Mouse (Mus musculus) bone marrow, adult 2 months (tissue): ENCODE measurements around the gene Speer4d. TPM values are rescaled to one million over a fixed set of nuclear protein-coding genes. Genes with fewer than 3 reads are reported as not detected.
"Not testable (repeated sequence)": the region's sequence is repeated elsewhere in the genome, so short reads cannot be mapped to it uniquely, and the experiment has no call there.

Experiments used
- H3K27ac ChIP-seq: fragments of 200-500 bp; 2 replicates; pipeline ENCODE4 v1.5.1; 2012; ENCODE audit warnings: low read depth, mild to moderate bottlenecking, control low read depth, inconsistent platforms, low read length; ENCODE audit not compliant: control insufficient read depth, poor library complexity, insufficient read depth
- H3K4me1 ChIP-seq: fragments of 200-500 bp; 2 replicates; pipeline ENCODE4 v1.6.1; 2011; ENCODE audit warnings: low read length; ENCODE audit not compliant: control insufficient read depth, insufficient read depth
- H3K4me3 ChIP-seq: fragments of 200-500 bp; replicated peaks from 2 replicates; pipeline ENCODE3; 2011; ENCODE audit warnings: mild to moderate bottlenecking, low read depth, low read length, control low read depth; ENCODE audit not compliant: control insufficient read depth
- WGBS: fragments of 180-500 bp; shearing (Covaris S2); methylation state at CpG from one replicate; pipeline ENCODE4 v1.1.7; 2018; 5-methylcytosine and 5-hydroxymethylcytosine counted together
- polyA plus RNA-seq: library from polyadenylated mRNA; stranded (reverse); fragments of >200 nt; gene quantifications from 2 replicates; pipeline ENCODE4 v1.2.4, GENCODE M21; 2011; ENCODE audit warnings: low replicate concordance; ENCODE audit not compliant: missing spikeins, insufficient read depth, insufficient read length

The Speer4d gene
- not detected in 2 replicates for polyA plus RNA-seq

DNA sequence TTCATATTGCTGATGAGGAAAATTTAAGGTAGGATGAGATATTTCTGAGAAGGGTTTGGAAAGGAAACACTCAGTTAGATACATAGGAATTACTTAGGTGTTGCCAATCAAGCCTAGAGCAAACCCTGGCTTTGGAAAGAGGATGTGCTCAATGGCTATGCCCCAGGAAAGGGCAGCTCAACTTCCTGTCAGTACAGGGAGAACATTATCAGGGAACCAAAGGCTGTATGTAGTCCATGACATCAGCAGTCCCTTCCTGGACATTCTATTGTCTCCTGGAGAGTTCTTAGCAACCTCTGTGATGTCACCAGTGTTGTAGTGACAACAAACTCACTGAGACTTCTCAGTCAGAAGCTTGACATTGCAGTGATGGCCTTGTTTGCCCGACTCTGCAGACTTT, at the start of gene Speer4d:
Gene Speer4d (plus strand): TSS at position 301 of the 400 bp plus-strand sequence.
- not testable (repeated sequence) for H3K4me1 ChIP-seq, H3K4me3 ChIP-seq, H3K27ac ChIP-seq
- 43% methylated on average over 1 of the region's 1 CpGs for WGBS

DNA sequence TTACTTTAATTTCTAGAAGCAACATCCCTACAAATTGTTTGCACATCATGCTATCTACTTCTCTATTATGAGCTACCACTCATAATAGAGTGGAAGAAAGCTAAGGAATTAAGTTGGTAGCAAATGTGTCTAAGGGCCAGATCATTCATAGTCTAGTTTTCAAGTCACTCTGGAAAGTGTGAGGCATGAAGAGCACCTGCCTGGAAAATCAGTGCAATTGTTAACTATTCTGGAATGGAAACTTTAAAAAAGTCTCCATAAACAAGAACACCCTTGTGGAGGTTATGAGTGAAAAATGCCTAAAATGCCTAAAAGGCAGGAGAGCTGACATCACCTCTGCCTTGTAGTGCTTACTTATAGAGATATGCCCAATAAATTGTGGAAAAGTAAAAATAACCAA, 45.1 kb upstream of the Speer4d start:
- H3K27ac ChIP-seq, H3K4me1 ChIP-seq, H3K4me3 ChIP-seq: not testable (repeated sequence)

DNA sequence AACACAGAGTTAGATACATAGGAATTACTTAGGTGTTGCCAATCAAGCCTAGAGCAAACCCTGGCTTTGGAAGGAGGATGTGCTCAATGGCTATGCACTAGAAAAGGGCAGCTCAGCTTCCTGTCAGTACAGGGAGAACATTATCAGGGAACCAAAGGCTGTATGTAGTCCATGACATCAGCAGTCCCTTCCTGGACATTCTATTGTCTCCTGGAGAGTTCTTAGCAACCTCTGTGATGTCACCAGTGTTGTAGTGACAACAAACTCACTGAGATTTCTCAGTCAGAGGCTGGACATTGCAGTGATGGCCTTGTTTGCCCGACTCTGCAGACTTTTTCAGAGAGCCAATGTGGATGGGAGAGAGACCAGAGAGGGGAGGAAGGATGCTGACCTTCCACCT, 41.8 kb upstream of the Speer4d start, which contains the start of gene Gm21083:
Gene Gm21083 (plus strand): TSS at position 301 of the 400 bp plus-strand sequence.
- not testable (repeated sequence) for H3K4me3 ChIP-seq, H3K27ac ChIP-seq, H3K4me1 ChIP-seq
- 0% methylated on average over 1 of the region's 1 CpGs for WGBS

DNA sequence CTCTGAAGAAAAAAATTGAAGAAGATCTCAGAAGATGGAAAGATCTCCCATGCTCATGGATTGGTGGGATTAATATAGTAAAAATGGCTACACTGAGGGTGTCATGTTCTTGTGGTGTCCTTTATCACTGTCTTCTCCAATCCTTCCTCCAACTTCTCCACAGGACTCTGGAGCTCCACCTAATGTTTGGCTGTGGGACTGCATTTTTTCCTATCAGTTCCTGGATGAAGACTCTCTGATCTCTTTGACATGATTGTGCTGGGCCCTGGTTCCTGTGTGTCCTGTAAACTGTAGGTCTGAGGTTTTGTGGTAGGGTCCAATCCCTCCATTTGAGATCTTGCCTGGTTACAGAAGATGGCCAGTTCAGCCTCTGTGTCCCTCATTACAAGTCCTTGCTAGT, 32.5 kb upstream of the Speer4d start:
- not testable (repeated sequence) for H3K4me1 ChIP-seq, H3K4me3 ChIP-seq, H3K27ac ChIP-seq

DNA sequence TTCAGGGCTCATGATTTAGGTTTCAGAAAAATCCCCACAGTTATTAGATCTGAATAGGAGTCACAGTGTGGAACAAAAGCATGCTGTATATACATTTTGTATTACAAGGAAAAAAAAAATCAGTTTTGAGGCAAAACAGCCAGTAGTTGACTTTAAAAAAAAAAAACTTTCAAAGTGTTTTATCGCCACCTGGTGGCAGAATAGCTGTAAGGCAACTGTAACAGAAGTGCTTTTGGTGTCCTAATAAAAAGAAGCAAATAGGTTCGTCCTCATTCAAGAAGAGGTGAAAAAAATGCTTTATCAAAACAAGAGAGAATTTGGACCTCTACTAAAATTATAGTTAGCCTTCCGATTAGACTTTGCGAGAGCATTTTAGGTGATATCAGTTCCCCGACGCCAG, 30.6 kb upstream of the Speer4d start:
- 29% methylated on average over 6 of the region's 6 CpGs for WGBS
- H3K4me1 ChIP-seq, H3K4me3 ChIP-seq, H3K27ac ChIP-seq: not testable (repeated sequence)

DNA sequence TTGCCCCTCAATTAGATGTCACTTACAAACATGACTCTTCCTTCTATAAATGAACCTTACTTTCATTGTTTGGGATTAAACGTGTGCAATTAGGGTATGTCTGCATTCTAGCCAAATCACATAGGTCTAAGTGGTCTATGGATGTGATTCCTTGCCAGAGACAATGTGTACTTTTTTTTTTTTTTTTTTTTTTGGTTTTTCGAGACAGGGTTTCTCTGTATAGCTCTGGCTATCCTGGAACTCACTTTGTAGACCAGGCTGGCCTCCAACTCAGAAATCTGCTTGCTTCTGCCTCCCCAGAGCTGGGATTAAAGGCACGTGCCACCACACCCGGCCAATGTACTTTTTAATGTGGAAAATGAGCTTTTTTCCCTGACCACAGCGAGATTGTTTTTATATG, 28.2 kb upstream of the Speer4d start:
- not testable (repeated sequence) for H3K4me3 ChIP-seq, H3K4me1 ChIP-seq, H3K27ac ChIP-seq
- WGBS, result 49% methylated on average over 5 of the region's 5 CpGs

DNA sequence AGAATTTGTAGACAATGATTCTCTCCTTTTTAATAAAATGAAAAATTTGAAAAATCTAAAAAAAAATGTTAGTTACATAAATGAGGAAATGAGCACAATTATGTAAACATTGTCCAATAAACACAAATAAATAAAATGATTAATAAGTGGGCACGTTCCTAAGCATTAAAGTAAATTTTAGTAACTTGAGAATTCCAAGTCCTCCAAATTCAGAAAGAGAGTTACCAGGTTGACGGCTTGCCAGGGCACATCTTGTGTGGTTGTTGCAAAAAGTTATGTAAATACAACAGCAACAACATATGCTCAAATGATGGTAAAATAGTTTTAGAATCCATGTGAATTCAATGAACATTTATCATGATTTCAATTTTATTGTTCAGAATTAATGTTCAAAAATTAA, 27.3 kb upstream of the Speer4d start:
- H3K27ac ChIP-seq, H3K4me1 ChIP-seq, H3K4me3 ChIP-seq: not testable (repeated sequence)
- 57% methylated on average over 2 of the region's 2 CpGs for WGBS

DNA sequence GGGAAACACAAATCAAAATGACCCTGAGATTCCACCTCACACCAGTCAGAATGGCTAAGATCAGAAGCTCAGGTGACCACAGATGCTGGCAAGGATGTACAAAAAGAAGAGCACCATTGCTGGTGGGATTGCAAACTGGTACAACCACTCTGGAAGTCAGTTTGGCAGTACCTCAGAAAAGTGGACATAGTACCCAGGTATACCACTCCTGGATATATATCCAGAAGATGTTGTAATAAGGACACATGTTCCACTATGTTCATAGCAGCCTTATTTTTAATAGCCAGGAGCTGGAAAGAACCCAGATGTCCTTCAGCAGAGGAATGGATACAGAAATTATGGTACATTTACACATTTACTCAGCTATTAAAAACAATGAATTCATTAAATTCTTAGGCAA, 20.0 kb upstream of the Speer4d start:
- H3K27ac ChIP-seq, H3K4me3 ChIP-seq, H3K4me1 ChIP-seq: not testable (repeated sequence)

DNA sequence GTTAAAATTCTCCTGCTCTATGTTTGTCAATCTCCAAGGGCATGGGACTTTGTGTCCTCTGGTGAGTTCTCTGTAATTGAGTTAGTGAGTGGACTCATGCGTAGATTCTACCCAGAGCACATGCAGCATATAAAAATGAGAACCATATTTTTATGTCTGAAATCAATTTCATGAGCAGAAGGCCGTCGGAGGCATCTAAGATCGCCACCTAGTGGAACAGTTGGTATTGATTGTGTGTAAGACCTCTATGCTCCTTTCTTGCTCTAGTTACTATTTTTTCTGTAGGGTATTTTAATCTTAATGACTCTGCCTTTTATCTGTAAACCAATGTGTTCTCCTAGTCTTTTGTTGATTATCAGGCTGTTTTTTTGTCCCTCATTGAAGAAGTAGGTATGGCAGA, 18.5 kb upstream of the Speer4d start:
- H3K27ac ChIP-seq, H3K4me3 ChIP-seq, H3K4me1 ChIP-seq: not testable (repeated sequence)
- WGBS, result 31% methylated on average over 4 of the region's 4 CpGs

DNA sequence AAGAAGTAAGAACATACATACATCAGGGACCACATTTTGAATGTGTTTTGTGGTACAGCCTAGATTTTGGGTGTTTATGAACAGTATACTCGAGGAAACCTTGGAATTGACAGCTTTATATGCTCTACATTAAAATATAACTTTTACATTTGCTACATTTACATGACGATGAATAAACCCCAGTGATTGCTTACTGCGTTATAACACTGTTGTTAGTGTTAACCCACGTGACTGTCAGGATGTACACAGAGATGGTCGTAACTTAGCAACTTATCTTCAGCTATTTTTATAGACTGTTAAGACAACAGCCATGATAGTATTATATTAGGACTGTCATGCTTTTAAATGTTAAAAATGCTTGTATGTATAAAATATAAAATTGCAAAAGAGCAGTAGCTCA, 17.4 kb upstream of the Speer4d start:
- 55% methylated on average over 5 of the region's 5 CpGs for WGBS
- H3K27ac ChIP-seq, H3K4me3 ChIP-seq, H3K4me1 ChIP-seq: not testable (repeated sequence)

DNA sequence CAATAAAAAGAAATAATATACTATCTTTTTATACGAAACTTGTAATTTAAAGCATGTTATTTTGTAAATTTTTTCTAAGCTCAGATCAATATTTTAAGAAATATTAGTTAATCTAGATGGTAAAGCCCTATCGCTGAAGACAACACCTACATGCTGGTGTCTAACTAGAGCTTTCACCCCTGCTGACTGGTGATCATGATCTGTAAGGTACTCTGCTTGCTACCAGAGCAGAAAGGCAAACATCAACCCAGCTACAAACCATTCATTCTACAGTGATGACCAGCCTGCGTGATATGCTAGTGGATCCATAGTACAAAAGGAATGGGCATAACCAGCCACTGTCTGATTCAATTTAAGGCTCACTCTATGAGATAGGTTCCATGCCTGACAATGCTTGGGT, 16.9 kb upstream of the Speer4d start:
- not testable (repeated sequence) for H3K4me3 ChIP-seq, H3K27ac ChIP-seq, H3K4me1 ChIP-seq
- WGBS, result 67% methylated on average over 3 of the region's 3 CpGs

DNA sequence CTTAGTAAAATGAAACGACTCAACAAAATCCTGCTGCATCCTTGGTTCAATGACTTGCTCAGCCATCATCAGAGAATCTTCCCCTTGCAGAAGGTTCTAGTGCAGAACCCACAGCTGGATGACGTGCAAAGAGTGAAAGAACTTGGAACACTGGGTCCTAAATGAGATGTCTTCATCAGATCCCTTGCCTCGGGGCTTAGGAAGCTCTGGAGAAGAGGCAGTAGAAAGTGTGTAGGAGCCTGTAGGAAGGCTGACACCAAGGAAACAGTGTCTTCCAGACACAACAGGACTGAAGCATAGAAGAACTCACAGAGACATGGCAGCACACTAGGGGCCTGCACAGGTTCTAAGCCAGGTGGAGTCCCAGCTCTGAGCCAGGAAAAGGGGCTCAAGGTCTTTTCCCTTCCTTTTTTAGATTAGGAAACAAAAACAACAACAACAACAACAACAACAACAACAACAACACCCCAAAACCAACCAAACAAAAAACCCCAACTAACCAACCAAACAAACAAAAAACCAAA, 16.4 kb upstream of the Speer4d start:
- WGBS, result 56% methylated on average over 3 of the region's 3 CpGs
- H3K4me1 ChIP-seq, result not testable (repeated sequence)

DNA sequence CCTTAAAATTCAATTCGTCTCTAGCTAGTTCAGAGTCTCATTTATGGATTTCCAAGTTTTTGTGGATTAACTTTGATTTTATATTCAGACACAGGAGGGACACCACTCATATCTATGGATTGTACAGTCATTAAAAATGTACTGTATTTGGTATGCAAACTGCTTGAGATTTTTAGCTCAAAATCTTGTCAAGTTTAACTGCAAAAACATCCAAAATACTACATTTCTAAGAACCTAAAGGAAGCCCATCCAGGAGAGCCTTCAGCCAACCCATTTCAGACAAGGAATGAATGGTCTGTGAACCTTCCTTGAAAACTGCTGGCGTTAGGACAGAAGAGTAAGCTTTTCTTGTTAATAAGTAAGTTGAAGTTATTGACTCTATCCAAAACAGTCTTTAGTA, 15.9 kb upstream of the Speer4d start:
- H3K27ac ChIP-seq, H3K4me1 ChIP-seq, H3K4me3 ChIP-seq: not testable (repeated sequence)
- WGBS, result 58% methylated on average over 2 of the region's 2 CpGs

More for the DNA sequence above, 16.4 kb upstream of the Speer4d start:
- not testable (repeated sequence) for H3K27ac ChIP-seq, H3K4me3 ChIP-seq

DNA sequence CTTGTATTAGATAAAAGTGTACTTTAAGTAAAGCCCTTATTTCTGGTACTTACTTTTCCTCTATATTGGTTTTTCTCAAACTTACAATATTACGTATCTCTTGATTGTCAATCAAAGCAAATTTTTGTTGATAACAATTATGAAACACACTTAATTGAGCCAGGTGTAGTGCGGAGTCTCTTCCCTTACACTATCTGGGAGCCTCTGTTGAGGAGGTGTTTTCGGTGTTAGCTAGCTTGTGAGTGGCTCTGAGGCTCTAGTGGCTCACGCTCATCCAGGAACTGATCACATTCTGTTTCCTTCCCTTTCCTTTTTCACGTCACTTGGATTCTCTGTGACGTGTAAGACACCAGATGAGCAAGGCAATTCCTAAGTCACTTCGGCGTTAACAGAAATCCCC, 15.3 kb upstream of the Speer4d start:
- not testable (repeated sequence) for H3K27ac ChIP-seq, H3K4me3 ChIP-seq, H3K4me1 ChIP-seq
- 69% methylated on average over 8 of the region's 8 CpGs for WGBS

DNA sequence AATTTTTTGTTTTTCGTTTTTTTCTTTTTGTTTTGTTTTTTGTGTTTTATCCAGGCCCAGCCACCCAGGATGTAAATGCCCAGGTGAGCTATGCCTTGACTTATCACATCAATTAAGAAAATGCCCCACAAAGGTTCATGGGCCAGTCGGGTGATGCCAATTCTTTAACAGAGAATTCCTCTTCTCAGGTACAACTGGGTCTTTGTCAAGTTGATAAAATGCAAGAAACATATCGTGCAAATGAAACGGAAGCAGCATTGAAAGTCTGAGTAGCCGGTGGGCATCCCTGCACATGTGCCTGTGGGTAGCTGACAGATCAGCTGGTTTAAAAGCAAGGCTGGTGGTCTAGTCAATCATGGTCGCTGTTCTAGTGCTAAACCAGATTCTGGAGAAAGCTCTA, 12.2 kb upstream of the Speer4d start:
- 58% methylated on average over 6 of the region's 6 CpGs for WGBS
- H3K27ac ChIP-seq, H3K4me3 ChIP-seq, H3K4me1 ChIP-seq: not testable (repeated sequence)
